Mouse (Mus musculus): ENCODE measurements at regions not wholly inside any gene's neighbourhood (a gene's known extent, or its start where the extent isn't known, plus 50 kb on each side); places are given as distances from the start of the nearest gene placed in this dataset.
"Not testable (repeated sequence)": the region's sequence is repeated elsewhere in the genome, so short reads cannot be mapped to it uniquely, and the experiment has no call there.

DNA sequence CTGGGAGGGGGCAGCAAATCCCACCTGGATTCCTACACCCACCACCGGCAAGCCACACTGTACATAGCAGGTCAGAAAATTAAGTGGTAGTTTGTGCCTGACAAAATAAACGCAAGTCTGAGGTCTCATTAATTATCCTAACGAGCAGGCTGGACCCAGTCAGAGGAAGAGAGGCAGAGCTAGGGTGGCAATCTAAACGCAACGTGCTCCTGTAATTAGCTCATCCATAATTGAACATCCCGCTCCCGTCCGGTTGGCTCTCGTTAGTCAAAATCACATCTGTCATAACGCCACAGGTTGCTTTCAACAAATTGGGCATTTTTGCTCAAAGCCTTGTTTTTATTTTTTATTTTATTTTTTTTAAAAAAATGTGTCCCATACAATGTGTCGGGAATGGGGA is 106.9 kb upstream of the A430005L14Rik start:
- H3K9ac ChIP-seq = no peak overlapping the region
- no peak overlapping the region for H3K4me3 ChIP-seq
- H3K4me1 ChIP-seq (replicated peaks) = peaks cover 47% of the 10 kb centered on the region
- no peaks in the 10 kb centered on the region for H3K27me3 ChIP-seq
- H3K9me3 ChIP-seq = no peaks in the 10 kb centered on the region
- no peak overlapping the region for H3K27ac ChIP-seq
- no peaks in the 10 kb centered on the region for H3K36me3 ChIP-seq
- no peak overlapping the region for H3K4me2 ChIP-seq
- ATAC-seq (ENCODE audit: low FRiP score) = no peak
- 42% methylated on average over 11 of the region's 11 CpGs for WGBS

DNA sequence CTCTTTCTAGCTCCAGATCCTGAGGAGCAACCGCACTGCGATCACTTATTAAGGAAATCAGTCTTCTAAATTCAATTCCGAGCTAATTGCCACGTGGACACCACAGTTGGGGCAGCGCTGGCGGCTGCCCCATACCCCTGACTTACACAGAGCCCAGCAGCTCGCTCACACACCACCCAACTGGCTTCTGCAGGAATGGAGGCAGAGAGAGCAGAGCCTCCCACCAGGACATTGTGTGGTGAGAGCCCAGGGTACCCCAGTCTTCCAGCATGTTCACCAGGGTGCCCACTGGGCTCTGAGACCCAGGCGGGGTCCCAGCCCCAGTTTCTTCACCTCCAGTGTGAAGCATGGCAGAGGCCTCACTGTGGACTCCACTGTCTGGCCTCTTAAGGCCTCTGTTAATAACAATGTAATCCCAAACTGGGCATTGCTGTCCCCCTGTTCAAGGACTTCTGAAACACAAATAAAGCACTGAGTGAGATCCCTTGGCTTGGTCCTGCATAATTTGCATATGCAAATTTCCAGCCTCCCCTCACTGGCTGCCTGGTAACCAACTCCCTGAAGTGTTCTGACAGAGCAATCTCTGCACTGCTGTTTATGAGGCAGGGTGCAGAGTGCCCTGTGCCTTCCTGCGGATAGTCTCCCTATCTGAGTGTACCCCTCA is 102.8 kb upstream of the A430005L14Rik start:
- no peaks in the 10 kb centered on the region for H3K36me3 ChIP-seq
- H3K4me3 ChIP-seq = no peak overlapping the region
- peak overlapping the region; percentile 77 for H3K27ac ChIP-seq
- peak; percentile 78 for ATAC-seq (ENCODE audit: low FRiP score)
- no peak overlapping the region for H3K9ac ChIP-seq
- H3K4me1 ChIP-seq (replicated peaks) = peaks cover 36% of the 10 kb centered on the region
- no peaks in the 10 kb centered on the region for H3K9me3 ChIP-seq
- WGBS = 41% methylated on average over 9 of the region's 9 CpGs
- no peaks in the 10 kb centered on the region for H3K27me3 ChIP-seq
- 0 out of 2 replicates have a peak overlapping the region, but pooled peaks have one; percentile 4 for H3K4me2 ChIP-seq

DNA sequence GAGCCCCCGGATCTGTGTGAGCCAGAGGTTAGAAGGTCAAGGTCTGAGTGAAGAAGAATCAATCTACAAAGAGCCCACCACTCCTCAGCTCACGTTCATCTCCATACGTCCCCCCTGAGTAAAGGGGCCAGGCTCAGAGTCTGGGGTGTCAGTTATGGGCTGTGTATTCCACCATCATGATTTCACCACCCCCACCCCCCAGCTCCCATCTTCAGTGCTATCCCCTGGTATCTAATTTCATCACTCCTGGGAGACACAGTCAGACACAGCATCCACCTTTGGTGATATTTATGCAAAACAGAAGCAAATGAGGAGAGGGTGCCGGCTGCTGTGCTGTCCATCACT is 102.3 kb upstream of the A430005L14Rik start:
- no peak overlapping the region for H3K9ac ChIP-seq
- ATAC-seq (ENCODE audit: low FRiP score) = 0 out of 2 replicates have a peak, but pooled peaks have one; percentile 22
- H3K4me3 ChIP-seq = no peak overlapping the region
- WGBS = 34% methylated on average over 4 of the region's 4 CpGs
- no peaks in the 10 kb centered on the region for H3K36me3 ChIP-seq
- no peaks in the 10 kb centered on the region for H3K9me3 ChIP-seq
- H3K27me3 ChIP-seq = no peaks in the 10 kb centered on the region
- peak overlapping the region; percentile 77 for H3K27ac ChIP-seq
- H3K4me1 ChIP-seq (replicated peaks) = peaks cover 32% of the 10 kb centered on the region
- H3K4me2 ChIP-seq = 0 out of 2 replicates have a peak overlapping the region, but pooled peaks have one; percentile 4

DNA sequence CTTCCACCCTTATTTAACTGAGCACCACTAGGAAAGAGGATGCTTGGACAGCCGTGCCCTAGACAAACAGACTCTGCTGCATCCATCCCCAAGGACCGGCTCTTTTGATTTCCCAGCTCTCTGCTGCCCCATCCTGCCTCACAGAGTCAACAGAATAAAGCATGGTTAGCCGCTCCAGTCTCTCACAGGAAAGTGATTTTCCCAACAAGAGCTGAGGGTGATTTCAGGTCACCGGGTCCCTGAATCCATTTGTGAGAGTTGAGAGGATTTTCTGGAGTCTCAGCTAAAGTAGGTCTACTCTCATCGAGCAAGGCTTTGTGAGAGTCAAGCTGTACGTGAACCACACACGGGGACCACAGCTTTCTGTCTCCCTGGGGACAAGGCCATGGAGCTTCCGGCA is 95.6 kb upstream of the A430005L14Rik start:
- Histone ChIP-seq H3K4me3 (no peak overlapping the region), H3K4me2 (no peak overlapping the region), H3K27me3 (no peaks in the 10 kb centered on the region; the same call in 1 of the 2 replicates), H3K4me1 (replicated peaks) (0 out of 2 replicates have a peak, but pooled peaks cover 10% of the 10 kb centered on the region), H3K36me3 (no peaks in the 10 kb centered on the region), H3K9ac (no peak overlapping the region), H3K27ac (no peak overlapping the region), H3K9me3 (no peaks in the 10 kb centered on the region)
- ATAC-seq (ENCODE audit: low FRiP score) = no peak
- 56% methylated on average over 8 of the region's 8 CpGs for WGBS

DNA sequence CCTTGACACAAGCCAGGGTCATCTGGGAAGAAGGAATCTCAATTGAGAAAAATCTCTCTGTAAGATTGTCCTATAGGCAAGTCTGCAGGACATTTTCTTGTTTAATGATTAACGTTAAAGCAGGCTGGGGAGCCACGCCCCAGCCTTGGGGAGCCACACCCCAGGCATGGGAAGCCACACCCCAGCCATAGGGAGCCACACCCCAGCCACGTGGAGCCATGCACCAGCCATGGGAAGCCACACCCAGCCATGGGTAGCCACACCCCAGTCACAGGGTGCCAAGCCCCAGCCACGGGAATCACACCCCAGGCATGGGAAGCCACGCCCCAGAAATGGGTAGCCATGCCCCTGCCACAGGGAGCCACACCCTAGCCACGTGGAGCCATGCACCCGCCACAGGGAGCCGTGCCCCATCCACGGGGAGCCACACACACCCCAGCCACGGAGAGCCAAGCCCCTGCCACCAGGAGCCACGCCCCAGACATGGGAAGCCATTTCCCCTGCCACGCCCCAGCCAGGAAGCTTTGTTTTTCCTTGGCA is 94.8 kb upstream of the A430005L14Rik start:
- ATAC-seq (ENCODE audit: low FRiP score) = no peak
- no peaks in the 10 kb centered on the region for H3K9me3 ChIP-seq
- 79% methylated on average over 12 of the region's 12 CpGs for WGBS

DNA sequence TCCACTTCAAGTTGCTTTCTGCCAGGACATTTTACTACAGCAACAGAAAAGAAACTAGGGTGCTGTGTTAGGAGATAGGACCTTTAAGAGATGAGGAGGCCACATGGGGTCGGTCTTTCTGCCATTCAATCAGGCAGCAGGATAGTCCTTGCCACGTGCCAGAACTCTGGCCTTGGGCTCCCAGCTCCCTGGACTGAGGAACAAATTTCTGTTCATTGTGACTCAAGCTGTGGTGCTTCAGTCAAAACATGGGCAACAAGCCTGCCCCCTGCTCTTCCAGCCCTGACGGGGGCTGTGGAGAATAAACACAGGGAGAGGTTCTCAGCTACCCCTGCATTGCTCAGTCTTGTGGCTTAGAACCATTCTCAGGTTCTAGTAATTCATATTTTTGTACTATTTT is 84.7 kb upstream of the A430005L14Rik start:
- H3K4me3 ChIP-seq = no peak overlapping the region
- H3K27ac ChIP-seq = no peak overlapping the region
- ATAC-seq (ENCODE audit: low FRiP score) = no peak
- no peak overlapping the region for H3K9ac ChIP-seq
- H3K36me3 ChIP-seq = no peaks in the 10 kb centered on the region
- WGBS = 84% methylated on average over 3 of the region's 3 CpGs
- H3K27me3 ChIP-seq = 0 out of 2 replicates have a peak, but pooled peaks cover 4% of the 10 kb centered on the region
- H3K4me1 ChIP-seq (replicated peaks) = no peaks in the 10 kb centered on the region
- H3K4me2 ChIP-seq = no peak overlapping the region
- no peaks in the 10 kb centered on the region for H3K9me3 ChIP-seq

More for the DNA sequence above, 94.8 kb upstream of the A430005L14Rik start:
- Histone ChIP-seq H3K9ac (no peak overlapping the region), H3K27me3 (no peaks in the 10 kb centered on the region; the same call in 1 of the 2 replicates), H3K4me1 (replicated peaks) (0 out of 2 replicates have a peak, but pooled peaks cover 15% of the 10 kb centered on the region), H3K4me3 (no peak overlapping the region), H3K4me2 (no peak overlapping the region), H3K36me3 (no peaks in the 10 kb centered on the region), H3K27ac (no peak overlapping the region)

DNA sequence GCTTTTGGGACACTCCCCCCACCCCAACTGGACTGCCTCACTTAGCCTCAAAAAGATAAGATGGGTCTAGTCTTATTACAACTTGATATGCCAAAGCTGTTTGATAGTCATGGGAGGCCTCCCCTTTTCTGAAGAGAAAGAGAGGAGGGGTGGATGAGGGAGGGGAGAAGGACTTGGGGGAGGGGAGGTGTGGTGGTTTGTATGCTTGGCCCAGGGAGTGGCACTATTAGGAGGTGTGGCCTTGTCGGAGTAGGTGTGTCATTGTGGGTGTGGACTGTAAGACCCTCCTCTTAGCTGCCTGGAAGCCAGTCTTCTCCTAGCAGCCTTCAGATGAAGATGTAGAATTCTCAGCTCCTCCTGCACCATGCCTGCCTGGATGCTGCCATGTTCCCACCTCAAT is 82.0 kb upstream of the A430005L14Rik start:
- not testable (repeated sequence) for H3K36me3 ChIP-seq; ATAC-seq (ENCODE audit: low FRiP score); H3K4me1 ChIP-seq (replicated peaks); H3K27me3 ChIP-seq; H3K4me2 ChIP-seq; H3K27ac ChIP-seq; H3K9ac ChIP-seq; H3K9me3 ChIP-seq; H3K4me3 ChIP-seq
- WGBS = 83% methylated on average over 1 of the region's 1 CpGs

DNA sequence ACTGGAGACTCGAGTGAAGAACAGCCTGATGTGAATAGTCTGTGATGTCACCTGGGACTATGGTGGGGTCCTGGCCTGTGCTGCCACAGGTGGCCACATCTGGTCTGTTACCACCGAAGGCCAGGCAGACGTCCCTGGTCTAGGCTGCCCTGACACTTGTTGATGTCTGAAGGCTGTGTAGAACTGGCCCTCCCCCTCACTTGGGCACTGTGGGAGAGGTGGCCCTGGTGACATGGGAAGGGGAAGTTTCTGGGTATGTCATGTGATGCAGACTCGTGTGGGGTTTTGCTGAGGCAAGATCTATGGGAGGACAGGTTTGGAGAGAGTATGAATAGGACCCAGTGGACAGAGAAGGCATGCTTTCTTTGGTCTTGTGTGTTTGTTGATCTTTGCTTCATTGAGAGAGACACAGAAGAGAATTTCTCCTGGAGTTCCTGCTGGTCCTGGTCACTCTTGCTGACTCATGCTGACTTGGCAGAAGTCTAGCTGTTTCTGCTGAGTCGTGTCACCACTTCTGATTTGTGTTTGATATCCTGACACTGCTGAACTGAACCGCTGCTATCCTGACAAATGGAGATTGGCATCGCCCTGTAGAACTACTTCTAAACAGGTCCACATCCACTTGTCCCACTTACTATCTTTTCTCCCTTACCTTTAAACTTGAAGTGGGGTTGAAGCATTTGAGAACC is 79.9 kb upstream of the A430005L14Rik start:
- Histone ChIP-seq H3K4me1 (replicated peaks) (no peaks in the 10 kb centered on the region), H3K9ac (no peak overlapping the region), H3K4me3 (no peak overlapping the region), H3K9me3 (no peaks in the 10 kb centered on the region), H3K4me2 (no peak overlapping the region), H3K36me3 (no peaks in the 10 kb centered on the region), H3K27ac (no peak overlapping the region), H3K27me3 (0 out of 2 replicates have a peak, but pooled peaks cover 3% of the 10 kb centered on the region)
- no peak for ATAC-seq (ENCODE audit: low FRiP score)
- 82% methylated on average over 7 of the region's 7 CpGs for WGBS

DNA sequence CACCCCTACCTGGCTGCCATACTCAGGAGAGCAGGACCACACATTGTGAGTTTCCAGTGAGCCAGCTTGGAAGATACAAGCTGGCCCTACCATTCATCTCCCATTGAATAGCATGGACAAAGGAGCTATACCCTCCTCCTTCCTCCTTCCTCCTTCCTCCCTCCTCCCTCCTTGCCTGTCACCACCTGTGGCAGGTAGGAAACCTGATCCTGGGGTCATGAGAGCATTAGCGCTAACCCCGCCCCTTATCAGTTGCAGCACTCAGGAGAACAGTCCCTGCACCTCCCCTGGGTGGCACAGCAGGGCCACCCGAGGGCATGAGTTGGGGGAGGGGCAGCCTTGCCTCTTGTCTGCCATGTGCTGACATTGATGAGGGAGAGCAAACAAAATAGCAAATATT is 74.0 kb upstream of the A430005L14Rik start:
- no peak overlapping the region for H3K4me2 ChIP-seq
- no peaks in the 10 kb centered on the region for H3K4me1 ChIP-seq (replicated peaks)
- H3K4me3 ChIP-seq = no peak overlapping the region
- 45% methylated on average over 3 of the region's 3 CpGs for WGBS
- H3K27ac ChIP-seq = no peak overlapping the region
- H3K9ac ChIP-seq = no peak overlapping the region
- H3K27me3 ChIP-seq = no peaks in the 10 kb centered on the region
- H3K36me3 ChIP-seq = no peaks in the 10 kb centered on the region
- H3K9me3 ChIP-seq = no peaks in the 10 kb centered on the region
- no peak for ATAC-seq (ENCODE audit: low FRiP score)

DNA sequence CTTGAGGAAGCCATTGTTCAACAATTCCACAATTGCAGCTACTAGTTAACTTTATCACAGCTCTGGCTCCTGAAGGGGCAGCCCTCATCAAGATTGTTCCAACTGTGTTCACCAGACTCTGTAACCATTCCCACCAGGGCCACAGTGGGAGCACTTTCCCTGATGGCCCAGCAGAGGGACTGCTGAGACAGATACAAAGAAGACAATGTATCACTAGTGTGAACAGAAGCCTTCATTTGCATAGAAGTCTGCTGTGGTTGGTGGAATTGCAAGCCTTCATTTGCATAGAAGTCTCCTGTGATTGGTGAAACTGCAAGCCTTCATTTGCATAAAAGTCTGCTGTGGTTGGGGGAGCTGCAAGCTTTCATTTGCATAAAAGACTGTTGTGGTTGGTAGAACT is 73.0 kb upstream of the A430005L14Rik start:
- no peak for ATAC-seq (ENCODE audit: low FRiP score)
- H3K4me3 ChIP-seq = no peak overlapping the region
- H3K9ac ChIP-seq = no peak overlapping the region
- no peaks in the 10 kb centered on the region for H3K4me1 ChIP-seq (replicated peaks)
- H3K9me3 ChIP-seq = no peaks in the 10 kb centered on the region
- no peaks in the 10 kb centered on the region for H3K27me3 ChIP-seq
- no peak overlapping the region for H3K4me2 ChIP-seq
- H3K36me3 ChIP-seq = no peaks in the 10 kb centered on the region
- no peak overlapping the region for H3K27ac ChIP-seq

DNA sequence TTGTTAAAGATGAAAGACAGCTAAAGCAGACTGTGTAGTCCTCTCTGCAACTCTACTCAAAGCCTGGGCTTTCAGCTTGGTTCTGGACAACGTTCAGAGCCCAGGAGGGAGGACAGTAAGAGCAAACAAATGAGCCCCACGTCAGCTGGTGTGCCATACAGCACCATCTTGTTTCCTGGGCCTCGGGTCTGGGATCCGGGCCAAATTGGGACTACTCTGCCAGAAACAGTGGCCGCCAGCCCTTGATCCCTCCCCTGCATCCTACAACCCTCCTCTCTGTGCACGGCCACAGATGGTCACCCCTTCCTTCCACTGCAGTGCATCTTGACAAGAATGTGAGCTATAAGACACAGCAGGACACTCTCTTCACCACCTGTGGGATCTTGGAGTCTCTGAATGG is 71.2 kb upstream of the A430005L14Rik start:
- H3K36me3 ChIP-seq = no peaks in the 10 kb centered on the region
- H3K9me3 ChIP-seq = no peaks in the 10 kb centered on the region
- no peak overlapping the region for H3K27ac ChIP-seq
- WGBS = 66% methylated on average over 6 of the region's 6 CpGs
- no peak overlapping the region for H3K4me2 ChIP-seq
- H3K27me3 ChIP-seq = no peaks in the 10 kb centered on the region
- ATAC-seq (ENCODE audit: low FRiP score) = 0 out of 2 replicates have a peak, but pooled peaks have one; percentile 36
- no peak overlapping the region for H3K4me3 ChIP-seq
- H3K4me1 ChIP-seq (replicated peaks) = 0 out of 2 replicates have a peak, but pooled peaks cover 6% of the 10 kb centered on the region
- H3K9ac ChIP-seq = no peak overlapping the region

DNA sequence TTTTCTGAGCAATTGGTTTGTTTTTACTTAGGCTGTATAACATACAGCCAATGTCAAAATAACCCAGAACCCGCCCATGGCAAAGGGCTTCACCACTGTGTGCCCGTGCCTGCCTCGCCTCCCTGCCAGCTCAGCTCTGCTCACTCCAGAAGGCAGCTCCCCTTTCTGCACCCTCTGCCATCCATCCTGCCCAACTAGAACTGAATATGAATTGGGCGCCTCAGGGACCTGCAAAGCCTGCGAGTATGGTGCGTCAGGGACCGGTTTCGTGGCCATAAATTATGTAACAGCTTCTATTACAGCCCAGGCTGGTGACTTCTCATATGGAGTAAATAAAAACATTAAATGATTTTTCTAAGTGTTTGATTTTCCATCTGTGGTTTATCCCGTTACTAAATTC is 66.9 kb upstream of the A430005L14Rik start:
- H3K9me3 ChIP-seq = no peaks in the 10 kb centered on the region
- H3K27me3 ChIP-seq = peaks cover 4% of the 10 kb centered on the region; the same call in 1 of the 2 replicates
- H3K4me2 ChIP-seq = no peak overlapping the region
- H3K4me1 ChIP-seq (replicated peaks) = peaks cover 8% of the 10 kb centered on the region; the same call in 1 of the 2 replicates
- 0 out of 2 replicates have a peak overlapping the region, but pooled peaks have one; percentile 23 for H3K27ac ChIP-seq
- H3K4me3 ChIP-seq = no peak overlapping the region
- no peaks in the 10 kb centered on the region for H3K36me3 ChIP-seq
- ATAC-seq (ENCODE audit: low FRiP score) = no peak
- WGBS = 84% methylated on average over 9 of the region's 9 CpGs
- no peak overlapping the region for H3K9ac ChIP-seq
